ENCODE assay signal across 11 mouse cellular contexts in genomic region chr2:132135876-132136637, GRCm38 (mm10). TPM values are rescaled to one million over a fixed set of nuclear protein-coding genes. Genes with fewer than 3 reads are reported as not detected.
DNase-seq lines count a peak whose midpoint lies in the region; ATAC-seq lines count a peak whose summit lies in the region.
"Had no signal": no experiment of that assay in that cellular context is flagged by ENCODE, and none has a peak within 500 bp of the region (broad histone marks: within the 10 kb centered on the region; RNA-seq: fewer than 3 reads in every experiment).

No protein-coding gene starts in this region.

- H3K9ac ChIP-seq in forebrain, embryonic 14.5 days (ENCODE audit: low read length) = no peak overlapping the region
- no peak overlapping the region for H3K9ac ChIP-seq in forebrain, embryonic 16.5 days (replicated peaks; ENCODE audit: low read depth, low read length)
- H3K9ac ChIP-seq in midbrain, embryonic 16.5 days (ENCODE audit: low read depth, low read length) = no peak overlapping the region
- H3K9ac ChIP-seq in midbrain, embryonic 11.5 days (ENCODE audit: low read length) = no peak overlapping the region
- H3K9ac ChIP-seq: embryonic facial prominence, embryonic 15.5 days; limb, embryonic 13.5 days; neural tube, embryonic 15.5 days had no signal

- H3K27me3 ChIP-seq in forebrain, embryonic 14.5 days (replicated peaks; ENCODE audit: control insufficient read depth, insufficient read depth, low read length) = no peaks in the 10 kb centered on the region
- H3K27me3 ChIP-seq in forebrain, embryonic 16.5 days (replicated peaks; ENCODE audit: control insufficient read depth, insufficient read depth, low read length) = no peaks in the 10 kb centered on the region
- H3K27me3 ChIP-seq in midbrain, embryonic 16.5 days (ENCODE audit: control insufficient read depth, insufficient read depth, low read depth, low read length) = no peaks in the 10 kb centered on the region
- H3K27me3 ChIP-seq in midbrain, embryonic 11.5 days (ENCODE audit: control insufficient read depth, insufficient read depth, low read length) = no peaks in the 10 kb centered on the region
- H3K27me3 ChIP-seq: embryonic facial prominence, embryonic 15.5 days; limb, embryonic 13.5 days; neural tube, embryonic 15.5 days had no signal

- H3K9me3 ChIP-seq in forebrain, embryonic 14.5 days (replicated peaks; ENCODE audit: control insufficient read depth, low read length) = no peaks in the 10 kb centered on the region
- H3K9me3 ChIP-seq in forebrain, embryonic 16.5 days (ENCODE audit: control insufficient read depth, low read length) = no peaks in the 10 kb centered on the region
- H3K9me3 ChIP-seq in midbrain, embryonic 16.5 days (replicated peaks; ENCODE audit: control insufficient read depth, low read length, poor library complexity, severe bottlenecking) = no peaks in the 10 kb centered on the region
- no peaks in the 10 kb centered on the region for H3K9me3 ChIP-seq in midbrain, embryonic 11.5 days (ENCODE audit: control insufficient read depth, low read length)
- H3K9me3 ChIP-seq: embryonic facial prominence, embryonic 15.5 days; limb, embryonic 13.5 days; neural tube, embryonic 15.5 days had no signal

- peak; percentile 6; the same call in 1 of the 2 replicates for ATAC-seq in forebrain, embryonic 14.5 days
- no peak for ATAC-seq in forebrain, embryonic 16.5 days
- ATAC-seq in midbrain, embryonic 16.5 days = peak; percentile 31; the same call in 1 of the 2 replicates
- no peak for ATAC-seq in midbrain, embryonic 11.5 days (ENCODE audit: low FRiP score)
- ATAC-seq in granulocyte monocyte progenitor cell, adult 5-6 weeks (replicated peaks; ENCODE audit: poor library complexity, severe bottlenecking) = no peak

- WGBS in forebrain, embryonic 14.5 days = 87% methylated on average over 8 of the region's 8 CpGs
- 85% methylated on average over 8 of the region's 8 CpGs for WGBS in forebrain, embryonic 16.5 days
- WGBS in midbrain, embryonic 16.5 days = 87% methylated on average over 8 of the region's 8 CpGs
- 91% methylated on average over 8 of the region's 8 CpGs for WGBS in midbrain, embryonic 11.5 days

- H3K4me1 ChIP-seq in forebrain, embryonic 14.5 days (ENCODE audit: control insufficient read depth, insufficient read depth, low read length) = 0 out of 2 replicates have a peak, but pooled peaks cover 2% of the 10 kb centered on the region
- peaks cover 18% of the 10 kb centered on the region for H3K4me1 ChIP-seq in forebrain, embryonic 16.5 days (replicated peaks; ENCODE audit: control insufficient read depth, insufficient read depth, low read length)
- H3K4me1 ChIP-seq in midbrain, embryonic 16.5 days (ENCODE audit: control insufficient read depth, insufficient read depth, low read length) = peaks cover 18% of the 10 kb centered on the region
- H3K4me1 ChIP-seq in midbrain, embryonic 11.5 days (ENCODE audit: control insufficient read depth, insufficient read depth, low read length) = peaks cover 4% of the 10 kb centered on the region; the same call in 1 of the 2 replicates

- no peak overlapping the region for H3K4me3 ChIP-seq in forebrain, embryonic 14.5 days (ENCODE audit: low read depth, low read length)
- H3K4me3 ChIP-seq in forebrain, embryonic 16.5 days (replicated peaks; ENCODE audit: low read length) = no peak overlapping the region
- H3K4me3 ChIP-seq in midbrain, embryonic 16.5 days (ENCODE audit: low read depth, low read length) = no peak overlapping the region
- no peak overlapping the region for H3K4me3 ChIP-seq in midbrain, embryonic 11.5 days (ENCODE audit: low read depth, low read length)
- H3K4me3 ChIP-seq: embryonic facial prominence, embryonic 15.5 days; limb, embryonic 13.5 days; neural tube, embryonic 15.5 days had no signal

- H3K27ac ChIP-seq in forebrain, embryonic 14.5 days (ENCODE audit: low read depth, low read length) = no peak overlapping the region
- H3K27ac ChIP-seq in forebrain, embryonic 16.5 days (ENCODE audit: low read length) = no peak overlapping the region
- H3K27ac ChIP-seq in midbrain, embryonic 16.5 days (ENCODE audit: low read length) = no peak overlapping the region
- no peak overlapping the region for H3K27ac ChIP-seq in midbrain, embryonic 11.5 days (ENCODE audit: low read depth, low read length)
- H3K27ac ChIP-seq: embryonic facial prominence, embryonic 15.5 days; limb, embryonic 13.5 days; neural tube, embryonic 15.5 days had no signal

- no peaks in the 10 kb centered on the region for H3K36me3 ChIP-seq in forebrain, embryonic 14.5 days (ENCODE audit: control insufficient read depth, insufficient read depth, low read length)
- H3K36me3 ChIP-seq in forebrain, embryonic 16.5 days (ENCODE audit: control insufficient read depth, insufficient read depth) = no peaks in the 10 kb centered on the region
- H3K36me3 ChIP-seq in midbrain, embryonic 16.5 days (ENCODE audit: control insufficient read depth, insufficient read depth, low read length) = no peaks in the 10 kb centered on the region
- H3K36me3 ChIP-seq in midbrain, embryonic 11.5 days (ENCODE audit: control insufficient read depth, insufficient read depth, low read length) = no peaks in the 10 kb centered on the region
- H3K36me3 ChIP-seq: embryonic facial prominence, embryonic 15.5 days; limb, embryonic 13.5 days; neural tube, embryonic 15.5 days had no signal

- no peak for DNase-seq in forebrain, embryonic 14.5 days (ENCODE audit: low spot score)
- no peak for DNase-seq in midbrain, embryonic 11.5 days (ENCODE audit: low spot score, missing footprints)
- DNase-seq in ZHBTc4 (ENCODE audit: low read depth, low spot score) = peak; percentile 69
- DNase-seq in naive thymus-derived CD4-positive, alpha-beta T cell, adult 2 months (ENCODE audit: low read depth) = peak; percentile 38
- no peak for DNase-seq in yolk sac, embryonic 10.5 days (ENCODE audit: low spot score)

- H3K4me2 ChIP-seq in forebrain, embryonic 14.5 days (ENCODE audit: low read length) = no peak overlapping the region
- no peak overlapping the region for H3K4me2 ChIP-seq in forebrain, embryonic 16.5 days (ENCODE audit: low read length)
- H3K4me2 ChIP-seq in midbrain, embryonic 16.5 days (ENCODE audit: low read length) = no peak overlapping the region
- no peak overlapping the region for H3K4me2 ChIP-seq in midbrain, embryonic 11.5 days
- H3K4me2 ChIP-seq: embryonic facial prominence, embryonic 15.5 days; limb, embryonic 13.5 days; neural tube, embryonic 15.5 days had no signal

RNA-seq across cellular contexts. Expression of gene Slc23a2, which starts 8.9 kb away (rescaled TPM):
- 19.3 and 25.3 TPM in 2 replicates for polyA plus RNA-seq in forebrain, embryonic 14.5 days (2014; fragmentation: Nextera tagmentation; extraction: Ambion mirVana)
- 32.7 and 37.2 TPM in 2 replicates for polyA plus RNA-seq in forebrain, embryonic 16.5 days (2015; fragmentation: Nextera tagmentation; extraction: Ambion mirVana)
- polyA plus RNA-seq in midbrain, embryonic 16.5 days (2015; fragmentation: Nextera tagmentation; extraction: Ambion mirVana) = 32.6 and 37.9 TPM in 2 replicates
- polyA plus RNA-seq in midbrain, embryonic 11.5 days (2014; fragmentation: Nextera tagmentation; extraction: Ambion mirVana) = 9.8 and 9.9 TPM in 2 replicates
- total RNA-seq in granulocyte monocyte progenitor cell, adult 5-6 weeks (2014; fragmentation: Nextera tagmentation) = 4.5 and 12.5 TPM in 2 replicates
- total RNA-seq in granulocyte monocyte progenitor cell, adult 5-6 weeks (2017) = 5.6 and 17.1 TPM in 2 replicates

Comparison
In these comparisons a context has a peak if more than half of its experiments do, and no peak if none do; other contexts are left out.
1. ATAC-seq: peak in forebrain, embryonic 14.5 days (single experiment) and midbrain, embryonic 16.5 days (single experiment); none in forebrain, embryonic 16.5 days (single experiment), midbrain, embryonic 11.5 days (single experiment) and granulocyte monocyte progenitor cell, adult 5-6 weeks (single experiment).
2. DNase-seq: peak in ZHBTc4 (single experiment) and naive thymus-derived CD4-positive, alpha-beta T cell, adult 2 months (single experiment); none in forebrain, embryonic 14.5 days (single experiment), midbrain, embryonic 11.5 days (single experiment) and yolk sac, embryonic 10.5 days (single experiment).